9 mouse cellular contexts compared by ENCODE assay signal in the genomic region with DNA sequence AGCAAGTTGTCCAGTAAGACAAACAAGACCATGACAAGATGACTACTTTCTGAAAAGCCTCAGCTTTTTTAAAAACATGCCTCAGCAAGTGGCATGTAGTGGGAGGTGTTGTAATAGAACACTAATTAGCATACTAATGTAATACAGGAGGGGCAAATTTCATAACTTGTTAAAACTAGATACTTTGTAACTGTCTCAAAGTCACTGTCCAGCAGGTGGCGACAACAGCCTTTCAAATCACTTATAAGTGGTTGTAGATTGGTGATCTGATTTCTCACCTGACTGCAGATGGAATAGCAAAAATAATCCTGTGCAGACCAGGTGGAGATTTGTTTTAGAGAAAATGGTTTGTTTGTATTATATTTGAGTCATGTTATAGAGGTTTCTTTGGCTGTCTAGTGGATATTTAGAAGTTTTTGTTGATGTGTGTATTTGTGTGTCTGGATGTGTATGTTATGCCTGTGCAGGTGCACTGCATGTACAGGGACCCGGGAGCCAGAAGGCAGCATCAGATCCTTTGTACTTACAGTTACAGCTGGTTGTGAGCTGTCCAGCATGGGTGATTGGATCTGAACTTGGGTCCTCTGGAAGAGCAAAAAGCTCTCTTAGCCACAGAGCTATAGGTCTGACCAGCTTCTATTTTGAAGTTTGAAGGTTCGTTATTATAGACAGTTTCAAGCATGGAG. TPM values are rescaled to one million over a fixed set of nuclear protein-coding genes. Genes with fewer than 3 reads are reported as not detected.
DNase-seq lines count a peak whose midpoint lies in the region; ATAC-seq and TF ChIP-seq lines count a peak whose summit lies in the region.
"Had no signal": no experiment of that assay in that cellular context is flagged by ENCODE, and none has a peak within 500 bp of the region (broad histone marks: within the 10 kb centered on the region; RNA-seq: fewer than 3 reads in every experiment).

No protein-coding gene starts in this region.

- H3K27me3 ChIP-seq in heart, postnatal 0 days (ENCODE audit: control insufficient read depth, insufficient read depth, low read length), result no peaks in the 10 kb centered on the region
- H3K27me3 ChIP-seq: limb, embryonic 13.5 days had no signal

- no peaks in the 10 kb centered on the region for H3K4me1 ChIP-seq in heart, postnatal 0 days (ENCODE audit: control insufficient read depth, insufficient read depth)
- H3K4me1 ChIP-seq: limb, embryonic 13.5 days had no signal

- H3K36me3 ChIP-seq in heart, postnatal 0 days (replicated peaks; ENCODE audit: control insufficient read depth, insufficient read depth, low read length), result peaks cover 31% of the 10 kb centered on the region

- H3K4me2 ChIP-seq in heart, postnatal 0 days (ENCODE audit: low read depth, low read length), result no peak overlapping the region
- H3K4me2 ChIP-seq: limb, embryonic 13.5 days had no signal

- H3K9me3 ChIP-seq in heart, postnatal 0 days (replicated peaks; ENCODE audit: control insufficient read depth, low read length), result no peaks in the 10 kb centered on the region
- H3K9me3 ChIP-seq: limb, embryonic 13.5 days had no signal

- whole genome bisulfite sequencing in heart, postnatal 0 days, result 64% methylated on average over 3 of the region's 3 CpGs

- no peak for TF ChIP-seq EP300 in heart, postnatal 0 days (IDR thresholded peaks at IDR 0.05; ENCODE audit: low read depth)

- H3K27ac ChIP-seq in heart, postnatal 0 days (ENCODE audit: low read depth), result no peak overlapping the region
- H3K27ac ChIP-seq: limb, embryonic 13.5 days had no signal

- ATAC-seq in heart, postnatal 0 days (ENCODE audit: insufficient read depth, low read depth), result no peak

- peak; percentile 70 for TF ChIP-seq CTCF in heart, postnatal 0 days (IDR thresholded peaks at IDR 0.05; ENCODE audit: low read depth)

- no peak overlapping the region for H3K4me3 ChIP-seq in heart, postnatal 0 days (ENCODE audit: low read depth, low read length)
- H3K4me3 ChIP-seq: limb, embryonic 13.5 days had no signal

- peak; percentile 28 for DNase-seq in cerebellum, adult 11 months
- DNase-seq in cerebellum, adult 11-12 months, result no peak
- DNase-seq in ZHBTc4 (ENCODE audit: low read depth, low spot score), result peak; percentile 64
- peak; percentile 84 for DNase-seq in embryo, embryonic 10.5 days (ENCODE audit: low spot score)
- DNase-seq in heart, postnatal 0 days (ENCODE audit: low spot score), result peak; percentile 42
- DNase-seq in layer of hippocampus, adult 18-20 months (ENCODE audit: low spot score in 2 of 2), result peak; percentile 37 to 86
- peak; percentile 88 for DNase-seq in lung, postnatal 36 days
- DNase-seq in right cerebral cortex, adult 18-20 months, result peak; percentile 41

- H3K9ac ChIP-seq in heart, postnatal 0 days (replicated peaks; ENCODE audit: low read depth, low read length), result no peak overlapping the region
- H3K9ac ChIP-seq: limb, embryonic 13.5 days had no signal

RNA-seq across cellular contexts. Expression of a gene that starts 57.9 kb away (rescaled TPM):
- 16.0 and 18.3 TPM in 2 replicates for total RNA-seq in heart, postnatal 0 days (2014; rRNA removed; ENCODE audit: low replicate concordance)
- 29.6 and 29.7 TPM in 2 replicates for polyA plus RNA-seq in heart, postnatal 0 days (2015; fragmentation: Nextera tagmentation; extraction: Ambion mirVana)
- 10 to 100 TPM; 14.4 to 14.9 TPM for total RNA-seq in layer of hippocampus, adult 18-20 months (2021)
